Mouse (Mus musculus) adipocyte (in vitro differentiated cells): ENCODE data around the gene Spata5.

ENCODE experiments used
- DNase-seq: peaks from one replicate; pipeline ENCODE4 v3.0.0-alpha.2; 2016; ENCODE audit warnings: low spot score

Gene Spata5

DNA sequence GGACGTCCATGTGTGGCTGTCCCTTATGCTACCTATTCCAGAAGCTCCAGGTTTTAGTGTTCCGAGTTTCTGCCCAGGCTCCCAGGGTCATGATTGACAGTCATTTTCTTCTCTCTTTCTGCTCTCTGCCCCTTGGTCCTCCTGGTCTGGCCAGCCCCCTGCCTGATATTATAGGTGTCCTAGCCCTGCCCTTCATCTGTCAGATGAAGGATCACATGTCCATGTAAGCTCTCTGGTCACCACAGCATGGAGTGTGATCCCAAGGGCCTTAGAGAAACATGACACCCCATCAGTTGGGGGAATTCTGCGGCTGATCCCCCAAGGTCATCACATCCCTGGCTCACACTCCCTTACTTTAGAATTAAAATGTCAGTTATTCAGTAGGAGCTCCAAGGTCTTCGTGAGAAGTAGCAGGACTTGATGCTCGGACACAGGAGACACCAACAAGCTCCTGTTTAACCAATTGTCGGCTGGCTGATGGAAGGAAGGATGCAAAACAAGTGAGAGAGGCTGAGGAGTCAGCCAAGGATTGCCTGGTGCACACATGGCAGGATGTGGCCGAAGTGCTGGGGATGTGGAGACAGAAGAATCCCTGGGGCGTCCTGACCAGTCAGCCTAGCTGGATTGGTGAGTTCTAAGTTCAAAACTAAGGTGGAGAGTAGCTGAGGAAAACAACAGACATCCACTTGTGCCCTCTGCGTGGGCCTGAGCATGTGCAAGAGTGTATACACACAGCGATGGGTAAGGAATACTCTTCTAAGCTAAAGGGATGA is 195.4 kb downstream of the Spata5 start:
- DNase-seq: no peak

DNA sequence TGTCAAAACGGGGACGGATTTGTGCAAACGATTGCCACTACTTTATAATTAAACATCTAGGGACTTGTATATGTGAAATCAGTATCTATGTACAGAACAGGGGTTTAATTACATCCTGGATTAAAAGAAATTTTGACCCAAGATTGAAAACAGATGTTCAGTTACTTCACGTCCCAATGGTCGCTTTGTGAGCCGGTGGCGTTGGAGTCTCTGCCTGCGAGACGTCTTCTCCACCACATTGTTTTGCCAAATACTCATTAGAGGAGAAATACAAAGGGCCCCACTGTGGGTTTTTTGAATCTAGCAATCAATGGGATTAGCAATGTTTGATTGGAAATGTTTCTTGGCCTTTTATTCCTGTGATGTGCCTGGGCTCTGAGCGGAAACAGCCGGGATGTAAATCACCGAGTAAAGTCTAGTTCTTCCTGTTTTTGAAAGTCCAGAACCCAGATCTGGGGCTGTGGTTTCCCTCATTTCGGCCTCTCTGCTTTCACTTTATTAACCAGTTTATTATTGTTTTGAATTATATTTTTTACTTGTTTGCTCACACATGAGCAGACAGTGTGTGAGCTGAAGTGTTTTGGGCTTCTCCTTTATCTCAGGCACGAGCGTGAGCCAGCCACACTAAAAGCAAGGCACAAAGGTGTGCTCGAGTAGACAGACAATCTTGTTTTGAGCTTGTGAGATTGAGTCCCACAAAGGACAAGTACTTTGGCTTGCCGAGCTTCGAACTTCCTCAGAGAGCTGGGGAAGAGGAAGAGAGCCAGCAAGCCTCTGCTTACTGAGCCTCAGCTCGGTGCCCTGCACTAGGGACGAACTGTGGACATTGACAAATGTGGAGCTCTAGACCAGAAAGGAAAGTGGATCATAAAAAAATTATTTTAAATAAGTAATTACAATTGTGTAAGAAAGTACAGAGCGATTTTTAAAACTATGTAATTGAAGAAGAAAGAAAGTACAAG is 197.2 kb downstream of the Spata5 start:
- DNase-seq: no peak
